Mouse (Mus musculus) embryonic facial prominence, embryonic 15.5 days (tissue): ENCODE measurements around the gene Olfr68. TPM values are rescaled to one million over a fixed set of nuclear protein-coding genes. Genes with fewer than 3 reads are reported as not detected.
"Not testable (repeated sequence)": the region's sequence is repeated elsewhere in the genome, so short reads cannot be mapped to it uniquely, and the experiment has no call there.

Experiments
- ATAC-seq: fragments of 200-750 bp; cut with Nextera tagmentation; 2 replicates; pipeline ENCODE4 v1.8.0; 2017; ENCODE audit warnings: low read depth, moderate TSS enrichment; ENCODE audit not compliant: insufficient number of reproducible peaks, low FRiP score, low TSS enrichment
- H3K27ac ChIP-seq: fragments of 300-500 bp; sonication (generic); replicated peaks from 2 replicates; pipeline ENCODE4 v1.5.1; 2015; ENCODE audit warnings: mild to moderate bottlenecking, inconsistent platforms
- H3K27me3 ChIP-seq: fragments of 300-500 bp; sonication (generic); 2 replicates; pipeline ENCODE4 v1.6.1; 2015; ENCODE audit warnings: inconsistent platforms
- H3K36me3 ChIP-seq: fragments of 300-500 bp; sonication (generic); 2 replicates; pipeline ENCODE4 v1.6.1; 2015; ENCODE audit warnings: mild to moderate bottlenecking, inconsistent platforms
- H3K4me1 ChIP-seq: fragments of 300-500 bp; sonication (generic); 2 replicates; pipeline ENCODE4 v1.6.1; 2015; ENCODE audit warnings: inconsistent platforms
- H3K4me2 ChIP-seq: fragments of 300-500 bp; sonication (generic); replicated peaks from 2 replicates; pipeline ENCODE4 v1.6.1; 2015; ENCODE audit warnings: mild to moderate bottlenecking, inconsistent platforms
- H3K4me3 ChIP-seq: fragments of 300-500 bp; sonication (generic); replicated peaks from 2 replicates; pipeline ENCODE4 v1.5.1; 2015; ENCODE audit warnings: mild to moderate bottlenecking, inconsistent platforms
- H3K9ac ChIP-seq: fragments of 300-500 bp; sonication (generic); 2 replicates; pipeline ENCODE4 v1.6.1; 2015; ENCODE audit warnings: inconsistent platforms
- H3K9me3 ChIP-seq: fragments of 300-500 bp; sonication (generic); replicated peaks from 2 replicates; pipeline ENCODE4 v1.6.1; 2016; ENCODE audit warnings: inconsistent platforms
- WGBS: fragments of 180-500 bp; shearing (Covaris S2); methylation state at CpG from one replicate; pipeline ENCODE4 v1.1.7; 2015; 5-methylcytosine and 5-hydroxymethylcytosine counted together
- polyA plus RNA-seq: library from polyadenylated mRNA; unstranded; fragments of >200 nt; fragmentation: Nextera tagmentation; extraction: Ambion mirVana; gene quantifications from 2 replicates; pipeline ENCODE4 v1.2.1, GENCODE M21; 2015

Olfr68 gene
- polyA plus RNA-seq, 1 experiment from 2014 or later = 0.12 TPM

- H3K4me3 ChIP-seq, H3K9me3 ChIP-seq, H3K36me3 ChIP-seq, H3K4me2 ChIP-seq, H3K27me3 ChIP-seq, H3K27ac ChIP-seq, H3K9ac ChIP-seq, H3K4me1 ChIP-seq, ATAC-seq: not testable (repeated sequence)
- WGBS = 85% methylated on average over 6 of the region's 6 CpGs
These were observed 17.3 kb downstream of the Olfr68 start for GRCm38 (mm10) chr7:103762212-103762611.

DNA sequence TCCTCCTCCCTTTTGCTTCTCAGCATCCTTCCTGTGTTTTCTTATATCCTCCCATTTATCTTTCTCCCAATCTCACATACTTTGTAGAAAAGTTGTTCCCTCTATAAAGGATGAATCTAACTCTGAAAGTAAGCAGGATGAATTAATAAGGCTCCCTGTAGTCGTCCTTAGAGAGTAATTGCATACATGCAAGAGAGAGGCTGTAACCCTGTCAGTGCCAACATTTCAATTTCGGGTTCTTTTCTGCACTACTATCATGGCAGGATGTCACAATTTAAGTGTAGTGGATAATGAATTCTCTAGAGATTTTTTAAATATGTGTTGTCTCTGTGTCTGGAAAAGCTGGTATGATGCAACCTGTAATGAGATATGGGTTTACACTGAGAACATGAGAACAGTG lies 22.3 kb downstream of the Olfr68 start, which contains the start of gene Olfr630:
Olfr630 (minus strand) TSS at position 101 of the 400 bp plus-strand sequence.
- H3K4me2 ChIP-seq = no peak within 1 kb of the TSS
- H3K4me3 ChIP-seq = no peak within 1 kb of the TSS
- no peak for ATAC-seq
- H3K4me1 ChIP-seq = no peaks in the 10 kb centered on the region
- 37% methylated on average over 2 of the region's 2 CpGs for WGBS
- H3K9ac ChIP-seq = no peak within 1 kb of the TSS
- H3K27me3 ChIP-seq = no peaks in the 10 kb centered on the region
- H3K9me3 ChIP-seq = no peaks in the 10 kb centered on the region
- H3K36me3 ChIP-seq = no peaks in the 10 kb centered on the region
- H3K27ac ChIP-seq = no peak within 1 kb of the TSS

DNA sequence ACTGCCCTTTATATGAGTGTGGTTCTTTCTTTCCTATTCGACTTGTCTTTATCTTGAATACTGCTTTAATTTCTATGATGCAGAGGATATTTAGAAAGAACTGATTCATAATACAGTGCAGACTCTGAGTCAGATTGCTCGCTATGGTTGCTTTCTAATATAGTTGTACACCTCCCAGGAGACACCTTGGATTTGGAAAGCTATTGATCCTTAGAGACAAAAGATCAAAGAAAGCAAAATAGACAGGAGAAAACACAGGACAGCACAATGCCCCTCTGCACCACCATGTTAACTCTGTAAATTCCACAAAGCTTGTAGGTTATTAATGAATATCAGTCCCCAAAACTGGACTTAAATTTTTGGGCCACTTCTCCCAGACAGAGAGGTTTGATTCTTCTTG lies 34.7 kb downstream of the Olfr68 start, which contains the start of gene Olfr629:
Olfr629 (minus strand) TSS at position 101 of the 400 bp plus-strand sequence.
- Histone ChIP-seq H3K36me3 (no peaks in the 10 kb centered on the region), H3K4me1 (no peaks in the 10 kb centered on the region), H3K4me3 (no peak within 1 kb of the TSS), H3K27me3 (no peaks in the 10 kb centered on the region), H3K27ac (no peak within 1 kb of the TSS), H3K4me2 (no peak within 1 kb of the TSS), H3K9me3 (no peaks in the 10 kb centered on the region), H3K9ac (no peak within 1 kb of the TSS)
- ATAC-seq = no peak
- WGBS = 79% methylated on average over 2 of the region's 2 CpGs

- H3K27me3 ChIP-seq = no peaks in the 10 kb centered on the region
- H3K4me2 ChIP-seq = no peak within 1 kb of the TSS
- no peaks in the 10 kb centered on the region for H3K36me3 ChIP-seq
- no peak within 1 kb of the TSS for H3K9ac ChIP-seq
- WGBS = 93% methylated on average over 1 of the region's 1 CpGs
- H3K4me1 ChIP-seq = no peaks in the 10 kb centered on the region
- H3K27ac ChIP-seq = no peak within 1 kb of the TSS
- ATAC-seq = no peak
- no peak within 1 kb of the TSS for H3K4me3 ChIP-seq
- no peaks in the 10 kb centered on the region for H3K9me3 ChIP-seq
These were observed 49.4 kb downstream of the Olfr68 start, which contains the start of gene Olfr628 for GRCm38 (mm10) chr7:103730074-103730473. Gene Olfr628 (plus strand): TSS chr7:103730374.

Other genes with a start within 250 kb of the Olfr68 start
- gene Olfr612, start 237.0 kb downstream of the Olfr68 start, polyA plus RNA-seq = 0.26 and 0.27 TPM in 2 replicates
- 0.08 and 0.11 TPM in 2 replicates for gene Olfr613, start 231.6 kb downstream of the Olfr68 start, polyA plus RNA-seq
- gene Olfr615, start 223.6 kb downstream of the Olfr68 start, polyA plus RNA-seq = 0.25 and 0.29 TPM in 2 replicates
- 0.11 TPM in 2 replicates for gene Olfr616, start 210.6 kb downstream of the Olfr68 start, polyA plus RNA-seq
- not detected in 2 replicates for gene Olfr617, start 206.6 kb downstream of the Olfr68 start, polyA plus RNA-seq
- 0.07 TPM in 1 of 2 replicates, not detected in the other for gene Olfr618, start 189.6 kb downstream of the Olfr68 start, polyA plus RNA-seq
- 0.20 TPM in 1 of 2 replicates, not detected in the other for gene Olfr619, start 179.1 kb downstream of the Olfr68 start, polyA plus RNA-seq
- 0.21 and 0.24 TPM in 2 replicates for gene Olfr620, start 167.2 kb downstream of the Olfr68 start, polyA plus RNA-seq
- 0.29 and 0.68 TPM in 2 replicates for gene Olfr622, start 137.0 kb downstream of the Olfr68 start, polyA plus RNA-seq
- gene Olfr623, start 116.0 kb downstream of the Olfr68 start, polyA plus RNA-seq = not detected in 2 replicates
- gene Olfr624, start 108.5 kb downstream of the Olfr68 start, polyA plus RNA-seq = 0.04 and 0.07 TPM in 2 replicates
- gene Olfr625-ps1, start 97.0 kb downstream of the Olfr68 start, polyA plus RNA-seq = not detected in 2 replicates
- gene Olfr243, start 65.0 kb downstream of the Olfr68 start, polyA plus RNA-seq = 0.17 TPM in 1 of 2 replicates, not detected in the other
- gene Olfr628, start 49.3 kb downstream of the Olfr68 start, polyA plus RNA-seq = not detected in 2 replicates
- gene Olfr629, start 34.8 kb downstream of the Olfr68 start, polyA plus RNA-seq = 0.09 TPM in 1 of 2 replicates, not detected in the other
- not detected in 2 replicates for gene Olfr630, start 22.4 kb downstream of the Olfr68 start, polyA plus RNA-seq
- 0.25 and 0.43 TPM in 2 replicates for gene Olfr69, start 8.1 kb downstream of the Olfr68 start, polyA plus RNA-seq
- gene Olfr67, start 12.1 kb upstream of the Olfr68 start, polyA plus RNA-seq = not detected in 2 replicates
- 2,578 and 3,288 TPM in 2 replicates for gene Hbb-bt, start 34.3 kb upstream of the Olfr68 start, polyA plus RNA-seq
- 7,493 and 10,028 TPM in 2 replicates for gene Hbb-bs, start 48.4 kb upstream of the Olfr68 start, polyA plus RNA-seq
- not detected in 2 replicates for gene Hbb-bh2, start 60.8 kb upstream of the Olfr68 start, polyA plus RNA-seq
- gene Hbb-bh1, start 63.5 kb upstream of the Olfr68 start, polyA plus RNA-seq = 3.0 and 4.7 TPM in 2 replicates
- 296 and 441 TPM in 2 replicates for gene Hbb-y, start 73.5 kb upstream of the Olfr68 start, polyA plus RNA-seq
- gene Olfr66, start 106.6 kb upstream of the Olfr68 start, polyA plus RNA-seq = not detected in 2 replicates
- gene Olfr64, start 114.8 kb upstream of the Olfr68 start, polyA plus RNA-seq = 0.04 and 0.11 TPM in 2 replicates
- 0.34 and 0.51 TPM in 2 replicates for gene Olfr65, start 123.8 kb upstream of the Olfr68 start, polyA plus RNA-seq
- gene Olfr631, start 149.1 kb upstream of the Olfr68 start, polyA plus RNA-seq = not detected in 2 replicates
- not detected in 2 replicates for gene Olfr632, start 154.6 kb upstream of the Olfr68 start, polyA plus RNA-seq
- gene Olfr633, start 164.7 kb upstream of the Olfr68 start, polyA plus RNA-seq = not detected in 2 replicates
- 0.07 TPM in 2 replicates for gene Olfr635, start 191.5 kb upstream of the Olfr68 start, polyA plus RNA-seq
- gene Olfr638, start 219.0 kb upstream of the Olfr68 start, polyA plus RNA-seq = not detected in 2 replicates
- 0.05 TPM in 2 replicates for gene Olfr639, start 237.6 kb upstream of the Olfr68 start, polyA plus RNA-seq
- 0.45 and 0.84 TPM in 2 replicates for gene Olfr640, start 245.9 kb upstream of the Olfr68 start, polyA plus RNA-seq